Mouse (Mus musculus): ENCODE data around the gene Shisal1. TPM values are rescaled to one million over a fixed set of nuclear protein-coding genes. Genes with fewer than 3 reads are reported as not detected.

Shisal1 gene
- total RNA-seq, 2 experiments from 2014 or later, result 3.6 to 5.3 TPM

Other genes starting within 250 kb of the Shisal1 start
- gene Parvb, start 215.1 kb downstream of the Shisal1 start, total RNA-seq (2021), result 10 to 100 TPM; 44.6 to 45.9 TPM
- 1 to 10 TPM; 4.3 to 5.9 TPM for gene Parvg, start 123.1 kb downstream of the Shisal1 start, total RNA-seq (2021)
- 10 to 100 TPM; 14.5 to 16.6 TPM for gene Rtl6, start 110.7 kb upstream of the Shisal1 start, total RNA-seq (2021)
- 10 to 100 TPM; 15.3 to 17.6 TPM for gene Prr5, start 222.5 kb upstream of the Shisal1 start, total RNA-seq (2021)

All from adrenal gland, postnatal 4 days (tissue).